Mouse (Mus musculus): Measurements from ENCODE around the gene Ubl7. TPM values are rescaled to one million over a fixed set of nuclear protein-coding genes. Genes with fewer than 3 reads are reported as not detected.
"Not testable (repeated sequence)": the region's sequence is repeated elsewhere in the genome, so short reads cannot be mapped to it uniquely, and the experiment has no call there.

The Ubl7 gene
- polyA plus RNA-seq, 1 experiment from 2014 or later: 117 TPM

DNA sequence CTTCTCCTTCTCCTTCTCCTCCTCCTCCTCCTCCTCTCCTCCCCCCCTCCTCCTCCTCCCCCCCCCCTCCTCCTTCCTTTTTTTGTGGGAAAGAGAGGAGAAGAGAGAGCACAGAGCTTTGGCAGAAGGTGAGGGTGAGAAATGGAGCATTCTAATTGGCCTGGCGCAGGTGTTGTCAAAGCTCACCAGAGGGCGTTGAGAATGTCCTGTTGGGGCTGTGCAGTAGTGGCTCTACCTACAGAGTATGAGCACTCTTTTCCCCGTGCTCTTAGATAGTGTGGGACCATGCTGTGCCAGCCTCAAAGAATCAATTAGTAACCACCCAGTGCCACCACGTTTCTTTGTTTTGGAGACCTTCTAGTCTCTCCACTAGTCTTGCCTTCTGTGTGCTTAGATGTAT is 30.5 kb upstream of the Ubl7 start:
- no peak overlapping the region for H3K27ac ChIP-seq (replicated peaks)
- H3K4me3 ChIP-seq (replicated peaks): no peak overlapping the region
- H3K36me3 ChIP-seq: no peaks in the 10 kb centered on the region
- no peak overlapping the region for H3K9ac ChIP-seq
- no peaks in the 10 kb centered on the region for H3K9me3 ChIP-seq (replicated peaks)
- no peaks in the 10 kb centered on the region for H3K4me1 ChIP-seq
- H3K4me2 ChIP-seq (replicated peaks): no peak overlapping the region
- no peak for ATAC-seq (ENCODE audit: insufficient number of reproducible peaks, low FRiP score, low TSS enrichment, low read depth)
- 19% methylated on average over 4 of the region's 4 CpGs for WGBS
- no peaks in the 10 kb centered on the region for H3K27me3 ChIP-seq

DNA sequence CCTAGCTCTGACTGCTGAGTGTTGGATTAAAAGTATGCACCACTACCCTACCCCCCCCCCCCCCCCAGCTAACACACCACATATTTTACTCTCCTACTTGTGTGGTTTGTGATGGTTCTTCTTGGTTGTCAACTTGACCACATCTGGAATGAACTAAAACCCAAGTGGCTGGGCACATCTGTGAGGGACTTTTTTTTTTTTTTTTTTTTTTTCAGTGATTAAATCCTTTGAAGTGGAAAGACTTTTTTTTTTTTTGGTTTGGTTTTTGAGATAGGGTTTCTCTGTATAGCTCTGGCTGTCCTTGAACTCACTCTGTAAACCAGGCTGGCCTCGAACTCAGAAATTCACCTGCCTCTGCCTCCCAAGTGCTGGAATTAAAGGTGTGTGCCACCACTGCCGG is 29.0 kb upstream of the Ubl7 start:
- ATAC-seq (ENCODE audit: insufficient number of reproducible peaks, low FRiP score, low TSS enrichment, low read depth); H3K27ac ChIP-seq (replicated peaks); H3K9ac ChIP-seq; H3K9me3 ChIP-seq (replicated peaks); H3K4me2 ChIP-seq (replicated peaks); H3K4me3 ChIP-seq (replicated peaks); H3K36me3 ChIP-seq; H3K27me3 ChIP-seq; H3K4me1 ChIP-seq: not testable (repeated sequence)
- WGBS: 66% methylated on average over 2 of the region's 2 CpGs

DNA sequence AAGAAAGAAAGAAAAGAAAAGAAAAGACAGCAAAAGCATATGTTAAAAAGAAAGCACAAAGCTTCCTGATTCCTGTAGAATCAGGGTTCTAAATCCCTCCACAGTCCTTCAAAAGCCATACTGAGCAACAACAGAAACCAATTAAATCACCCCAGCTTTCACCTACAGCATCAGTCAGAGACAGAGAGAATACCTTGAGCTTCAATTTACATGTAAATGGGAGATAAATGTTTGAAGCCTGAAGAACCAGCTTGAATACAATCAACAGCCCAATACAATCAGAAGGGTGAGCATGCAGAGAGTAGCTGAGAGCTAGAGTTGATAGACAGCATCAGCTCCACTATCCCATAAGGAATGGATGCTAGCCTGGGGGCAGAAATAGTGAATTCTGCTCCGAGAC is 27.4 kb upstream of the Ubl7 start:
- no peak overlapping the region for H3K27ac ChIP-seq (replicated peaks)
- 38% methylated on average over 1 of the region's 1 CpGs for WGBS
- H3K9ac ChIP-seq: no peak overlapping the region
- H3K36me3 ChIP-seq: no peaks in the 10 kb centered on the region
- H3K4me1 ChIP-seq: no peaks in the 10 kb centered on the region
- no peak for ATAC-seq (ENCODE audit: insufficient number of reproducible peaks, low FRiP score, low TSS enrichment, low read depth)
- H3K9me3 ChIP-seq (replicated peaks): no peaks in the 10 kb centered on the region
- no peak overlapping the region for H3K4me2 ChIP-seq (replicated peaks)
- no peak overlapping the region for H3K4me3 ChIP-seq (replicated peaks)
- H3K27me3 ChIP-seq: no peaks in the 10 kb centered on the region

DNA sequence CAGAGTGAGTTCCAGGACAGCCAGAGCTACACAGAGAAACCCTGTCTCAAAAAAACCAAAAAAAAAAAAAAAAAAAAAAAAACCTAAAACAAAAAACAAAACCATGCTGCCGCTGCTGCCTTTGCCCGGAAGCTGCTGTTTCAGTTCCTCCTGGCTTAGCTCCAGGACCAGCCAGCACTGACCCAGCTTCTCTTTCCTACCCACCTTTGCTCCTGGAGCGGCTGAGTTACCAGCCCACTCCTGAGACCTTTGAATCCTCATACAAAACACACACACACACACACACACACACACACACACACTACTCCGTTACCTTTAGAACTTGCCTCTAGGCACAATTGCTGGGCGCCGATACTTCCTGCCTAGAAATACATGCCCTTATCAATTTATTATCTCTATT is 22.7 kb upstream of the Ubl7 start:
- Histone ChIP-seq H3K27me3 (no peaks in the 10 kb centered on the region), H3K9me3 (replicated peaks) (no peaks in the 10 kb centered on the region), H3K4me1 (no peaks in the 10 kb centered on the region), H3K4me2 (replicated peaks) (no peak overlapping the region), H3K9ac (no peak overlapping the region), H3K27ac (replicated peaks) (no peak overlapping the region), H3K36me3 (no peaks in the 10 kb centered on the region), H3K4me3 (replicated peaks) (no peak overlapping the region)
- 62% methylated on average over 6 of the region's 6 CpGs for WGBS
- ATAC-seq (ENCODE audit: insufficient number of reproducible peaks, low FRiP score, low TSS enrichment, low read depth): no peak

DNA sequence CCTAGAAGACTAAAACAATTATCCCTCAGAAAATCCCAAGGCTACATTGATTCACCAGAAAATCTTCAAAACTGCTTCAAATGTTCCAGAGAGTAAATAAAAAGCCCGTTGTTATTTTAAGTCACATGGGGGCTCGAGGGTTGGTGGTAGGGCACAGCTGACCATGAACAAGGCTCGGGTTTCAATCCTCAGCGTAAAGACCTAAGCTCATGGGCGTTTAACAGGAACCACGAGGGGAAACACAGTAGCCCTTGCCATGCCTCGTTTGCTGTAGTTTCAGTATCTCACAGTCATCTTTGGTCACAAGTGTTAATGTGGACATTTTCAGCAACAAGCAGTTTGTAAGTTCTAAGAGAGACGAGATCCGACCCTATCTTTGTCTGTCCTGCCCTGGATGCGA is 10.3 kb upstream of the Ubl7 start:
- 28% methylated on average over 10 of the region's 10 CpGs for WGBS

DNA sequence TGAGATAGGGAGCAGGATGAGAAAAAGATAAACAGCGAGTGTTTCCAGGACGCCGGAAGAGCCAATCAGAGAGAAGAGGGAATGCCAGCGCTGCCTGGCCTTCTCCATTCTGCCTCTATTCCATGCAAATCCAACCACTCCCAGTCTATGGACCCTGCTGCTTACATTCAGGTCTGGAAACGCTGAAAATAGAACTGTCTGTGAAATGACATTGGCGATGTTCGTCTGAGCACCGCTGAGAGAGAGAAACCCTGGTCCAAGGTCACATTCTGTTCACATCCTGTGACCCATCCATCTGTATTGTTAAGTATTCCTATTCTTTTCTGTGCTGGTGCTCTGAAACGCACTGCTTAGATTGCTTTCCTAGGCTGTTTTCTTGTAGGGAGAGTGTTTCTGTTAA is 9.6 kb upstream of the Ubl7 start:
- WGBS: 48% methylated on average over 9 of the region's 9 CpGs
- no peak for ATAC-seq (ENCODE audit: insufficient number of reproducible peaks, low FRiP score, low TSS enrichment, low read depth)
- Histone ChIP-seq H3K4me2 (replicated peaks) (no peak overlapping the region), H3K4me1 (peaks cover 3% of the 10 kb centered on the region; the same call in 1 of the 2 replicates), H3K36me3 (no peaks in the 10 kb centered on the region), H3K27me3 (no peaks in the 10 kb centered on the region), H3K9me3 (replicated peaks) (no peaks in the 10 kb centered on the region), H3K4me3 (replicated peaks) (no peak overlapping the region), H3K27ac (replicated peaks) (no peak overlapping the region), H3K9ac (no peak overlapping the region)

More for the DNA sequence above, 10.3 kb upstream of the Ubl7 start:
- H3K4me3 ChIP-seq (replicated peaks): no peak overlapping the region
- no peaks in the 10 kb centered on the region for H3K9me3 ChIP-seq (replicated peaks)
- H3K9ac ChIP-seq: no peak overlapping the region
- H3K27ac ChIP-seq (replicated peaks): no peak overlapping the region
- no peak for ATAC-seq (ENCODE audit: insufficient number of reproducible peaks, low FRiP score, low TSS enrichment, low read depth)
- no peak overlapping the region for H3K4me2 ChIP-seq (replicated peaks)
- H3K27me3 ChIP-seq: no peaks in the 10 kb centered on the region
- no peaks in the 10 kb centered on the region for H3K36me3 ChIP-seq
- H3K4me1 ChIP-seq: peaks cover 3% of the 10 kb centered on the region; the same call in 1 of the 2 replicates

DNA sequence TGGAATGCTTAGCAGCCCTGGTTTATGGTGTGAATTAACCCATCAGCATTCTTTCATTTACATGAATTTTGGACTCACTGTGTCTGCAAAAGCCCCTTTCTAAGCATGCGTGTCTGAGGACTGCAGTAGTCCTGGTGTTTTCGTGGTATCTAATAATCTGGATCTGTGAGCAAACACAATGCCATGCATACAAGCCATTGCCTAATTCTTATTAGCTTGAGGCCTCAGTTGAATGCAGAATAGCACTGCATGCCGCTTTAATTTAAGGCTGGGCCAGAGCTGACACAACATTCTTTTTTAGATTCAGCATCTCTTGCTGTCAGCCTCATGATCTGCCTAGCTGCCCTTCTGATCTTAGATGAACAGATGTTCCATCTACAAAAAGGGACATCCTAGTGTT is 9.2 kb upstream of the Ubl7 start:
- no peak overlapping the region for H3K4me2 ChIP-seq (replicated peaks)
- no peak for ATAC-seq (ENCODE audit: insufficient number of reproducible peaks, low FRiP score, low TSS enrichment, low read depth)
- 58% methylated on average over 3 of the region's 3 CpGs for WGBS

DNA sequence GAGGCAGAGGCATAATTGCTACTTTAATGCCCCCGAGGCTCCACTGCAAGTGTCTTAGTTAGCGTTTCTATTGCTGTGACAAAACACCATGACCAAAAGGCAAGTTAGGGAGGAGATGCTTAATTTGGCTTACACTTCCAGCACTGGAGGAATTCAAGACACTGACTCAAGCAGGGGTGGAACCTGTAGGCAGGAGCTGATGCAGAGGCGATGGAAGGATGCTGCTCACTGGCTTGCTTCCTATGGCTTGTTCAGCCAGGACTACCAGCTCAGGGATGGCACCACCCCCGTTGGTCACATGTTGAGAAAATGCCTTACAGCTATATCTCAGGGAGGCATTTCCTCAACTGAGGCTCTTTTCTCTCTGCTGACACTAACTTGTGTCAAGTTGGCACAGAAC is 8.6 kb upstream of the Ubl7 start:
- Histone ChIP-seq H3K36me3 (no peaks in the 10 kb centered on the region), H3K4me1 (peaks cover 3% of the 10 kb centered on the region; the same call in 1 of the 2 replicates), H3K4me2 (replicated peaks) (no peak overlapping the region), H3K9me3 (replicated peaks) (no peaks in the 10 kb centered on the region), H3K27me3 (no peaks in the 10 kb centered on the region), H3K27ac (replicated peaks) (no peak overlapping the region), H3K9ac (no peak overlapping the region), H3K4me3 (replicated peaks) (no peak overlapping the region)
- ATAC-seq (ENCODE audit: insufficient number of reproducible peaks, low FRiP score, low TSS enrichment, low read depth): no peak
- WGBS: 51% methylated on average over 4 of the region's 4 CpGs

More for the DNA sequence above, 9.2 kb upstream of the Ubl7 start:
- no peak overlapping the region for H3K27ac ChIP-seq (replicated peaks)
- peaks cover 3% of the 10 kb centered on the region; the same call in 1 of the 2 replicates for H3K4me1 ChIP-seq
- H3K36me3 ChIP-seq: no peaks in the 10 kb centered on the region
- no peak overlapping the region for H3K4me3 ChIP-seq (replicated peaks)
- H3K9ac ChIP-seq: no peak overlapping the region
- H3K9me3 ChIP-seq (replicated peaks): no peaks in the 10 kb centered on the region
- H3K27me3 ChIP-seq: no peaks in the 10 kb centered on the region

DNA sequence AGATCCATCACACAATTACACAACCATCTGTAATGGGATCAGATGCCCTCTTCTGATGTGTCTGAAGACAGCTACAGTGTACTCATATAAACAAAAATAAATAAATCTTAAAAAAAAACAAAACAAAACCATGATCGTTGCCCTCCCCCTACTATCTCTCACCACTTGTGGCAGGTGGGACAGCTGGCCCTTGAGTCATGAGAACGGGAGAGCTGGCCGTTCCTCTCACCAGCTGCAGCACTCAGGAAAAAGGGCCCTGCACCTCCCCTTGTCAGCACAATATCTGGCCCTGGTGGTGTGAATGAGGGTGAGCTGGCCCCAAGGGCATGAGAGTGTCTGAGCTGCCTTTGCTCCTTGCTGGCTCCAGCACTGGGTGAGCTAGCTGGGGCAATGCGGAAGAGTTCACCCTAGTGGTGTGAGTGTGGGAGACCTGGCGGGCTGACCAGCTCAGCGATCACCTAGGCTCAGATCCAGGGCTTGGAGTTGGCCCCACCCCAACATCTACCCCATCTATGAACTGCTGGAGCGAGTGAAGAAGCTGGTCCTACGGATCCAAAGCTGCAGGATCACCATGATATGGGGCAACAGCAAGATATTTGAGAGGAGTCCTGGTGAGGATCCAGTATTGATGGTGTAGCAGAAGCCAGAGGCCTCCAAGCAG is 7.1 kb upstream of the Ubl7 start:
- no peak for ATAC-seq (ENCODE audit: insufficient number of reproducible peaks, low FRiP score, low TSS enrichment, low read depth)
- H3K27me3 ChIP-seq: no peaks in the 10 kb centered on the region
- H3K4me1 ChIP-seq: peaks cover 3% of the 10 kb centered on the region; the same call in 1 of the 2 replicates
- H3K4me3 ChIP-seq (replicated peaks): no peak overlapping the region
- H3K36me3 ChIP-seq: no peaks in the 10 kb centered on the region
- no peaks in the 10 kb centered on the region for H3K9me3 ChIP-seq (replicated peaks)
- H3K27ac ChIP-seq (replicated peaks): no peak overlapping the region
- 69% methylated on average over 8 of the region's 8 CpGs for WGBS
- no peak overlapping the region for H3K4me2 ChIP-seq (replicated peaks)
- H3K9ac ChIP-seq: no peak overlapping the region

DNA sequence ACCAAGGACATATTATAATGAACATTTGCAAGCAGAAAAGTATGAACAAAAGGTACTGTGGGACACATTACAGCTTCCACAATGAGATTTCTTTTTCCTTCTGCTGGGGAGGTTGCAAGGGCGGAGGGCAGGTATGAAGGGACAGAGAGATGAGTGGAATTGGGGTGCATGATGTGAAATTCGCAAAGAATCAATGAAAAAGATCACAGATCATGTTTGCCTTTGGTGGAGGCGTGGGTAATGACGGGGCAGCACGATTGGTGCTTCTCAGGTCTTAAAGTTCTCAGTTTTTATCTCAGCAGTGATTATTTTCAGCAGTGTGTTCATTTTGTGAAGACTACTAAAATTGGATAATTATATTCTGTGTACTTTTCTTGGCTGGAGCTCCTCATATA is 6.5 kb upstream of the Ubl7 start:
- Histone ChIP-seq H3K27ac (replicated peaks) (no peak overlapping the region), H3K4me3 (replicated peaks) (no peak overlapping the region), H3K36me3 (no peaks in the 10 kb centered on the region), H3K4me2 (replicated peaks) (no peak overlapping the region), H3K9me3 (replicated peaks) (no peaks in the 10 kb centered on the region), H3K9ac (no peak overlapping the region), H3K27me3 (no peaks in the 10 kb centered on the region), H3K4me1 (peaks cover 3% of the 10 kb centered on the region; the same call in 1 of the 2 replicates)
- 87% methylated on average over 5 of the region's 5 CpGs for WGBS
- no peak for ATAC-seq (ENCODE audit: insufficient number of reproducible peaks, low FRiP score, low TSS enrichment, low read depth)

DNA sequence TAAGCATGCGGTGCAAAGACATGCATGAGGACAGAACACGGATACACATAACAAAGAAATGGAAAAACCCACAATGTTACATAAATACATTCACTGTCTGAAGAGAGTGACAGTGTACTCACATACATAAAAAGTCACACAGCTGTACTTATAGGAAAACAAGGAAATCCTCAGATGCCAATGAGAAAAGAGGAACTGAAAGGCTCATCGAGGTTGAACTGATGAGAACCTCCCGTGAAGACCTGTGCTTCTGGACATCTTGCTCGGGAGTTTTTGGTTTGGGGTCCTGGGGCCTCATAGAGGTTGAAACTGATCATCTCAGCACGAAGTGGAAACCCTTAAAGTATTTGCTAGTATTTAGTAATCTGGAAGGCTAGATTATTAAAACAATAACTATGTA is 3.6 kb upstream of the Ubl7 start:
- H3K36me3 ChIP-seq: no peaks in the 10 kb centered on the region
- no peak overlapping the region for H3K4me2 ChIP-seq (replicated peaks)
- H3K9me3 ChIP-seq (replicated peaks): no peaks in the 10 kb centered on the region
- H3K4me3 ChIP-seq (replicated peaks): no peak overlapping the region
- ATAC-seq (ENCODE audit: insufficient number of reproducible peaks, low FRiP score, low TSS enrichment, low read depth): no peak
- H3K27ac ChIP-seq (replicated peaks): no peak overlapping the region
- H3K4me1 ChIP-seq: peaks cover 14% of the 10 kb centered on the region; the same call in 1 of the 2 replicates
- H3K9ac ChIP-seq: no peak overlapping the region
- WGBS: 71% methylated on average over 6 of the region's 6 CpGs
- H3K27me3 ChIP-seq: no peaks in the 10 kb centered on the region

DNA sequence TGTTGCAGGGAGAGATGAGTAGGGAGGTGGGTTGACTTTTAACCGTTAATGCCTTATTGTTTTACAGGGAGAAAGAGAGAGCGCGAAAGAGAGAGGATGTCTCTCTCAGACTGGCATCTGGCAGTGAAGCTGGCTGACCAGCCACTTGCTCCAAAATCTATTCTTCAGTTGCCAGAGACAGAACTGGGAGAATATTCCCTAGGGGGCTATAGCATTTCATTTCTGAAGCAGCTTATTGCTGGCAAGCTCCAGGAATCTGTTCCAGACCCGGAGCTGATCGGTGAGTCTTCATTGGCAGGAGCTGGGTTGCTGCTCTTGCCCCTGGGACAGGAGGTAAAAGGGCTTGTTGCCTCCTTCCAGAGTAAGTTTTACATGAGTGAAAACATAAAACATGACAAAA is 1.8 kb downstream of the Ubl7 start:
- no peak overlapping the region for H3K9ac ChIP-seq
- ATAC-seq (ENCODE audit: insufficient number of reproducible peaks, low FRiP score, low TSS enrichment, low read depth): no peak
- H3K36me3 ChIP-seq: peaks cover 10% of the 10 kb centered on the region
- no peak overlapping the region for H3K4me3 ChIP-seq (replicated peaks)
- no peaks in the 10 kb centered on the region for H3K9me3 ChIP-seq (replicated peaks)
- no peaks in the 10 kb centered on the region for H3K27me3 ChIP-seq
- H3K4me2 ChIP-seq (replicated peaks): no peak overlapping the region
- peaks cover 18% of the 10 kb centered on the region; the same call in 1 of the 2 replicates for H3K4me1 ChIP-seq
- WGBS: 70% methylated on average over 5 of the region's 5 CpGs
- H3K27ac ChIP-seq (replicated peaks): no peak overlapping the region

Measured in embryonic facial prominence, embryonic 15.5 days (tissue).